Mouse (Mus musculus) cerebellum, adult (tissue): ENCODE results near the gene Guca1a.
"Not testable (repeated sequence)": the region's sequence is repeated elsewhere in the genome, so short reads cannot be mapped to it uniquely, and the experiment has no call there.

Source experiments
- ATAC-seq: cut with Nextera tagmentation; 2 replicates; pipeline ENCODE4 v1.9.2; 2017; ENCODE audit warnings: mild to moderate bottlenecking, moderate library complexity, mixed read lengths; ENCODE audit not compliant: insufficient number of reproducible peaks, low FRiP score, low TSS enrichment

The Guca1a gene

GRCm38 (mm10) chr17:47400451-47400850, at the start of gene Guca1a:
Gene Guca1a, minus strand, starts transcription at chr17:47400584.
- ATAC-seq: no peak

GRCm38 (mm10) chr17:47449432-47449831, 49.0 kb upstream of the Guca1a start:
- no peak for ATAC-seq

- ATAC-seq: no peak
Observed at GRCm38 (mm10) chr17:47448523-47449372, 48.4 kb upstream of the Guca1a start.

GRCm38 (mm10) chr17:47446561-47446960, 46.2 kb upstream of the Guca1a start:
- ATAC-seq: no peak

GRCm38 (mm10) chr17:47446025-47446424, 45.6 kb upstream of the Guca1a start:
- ATAC-seq: no peak

- ATAC-seq: no peak
Observed at GRCm38 (mm10) chr17:47445518-47445917, 45.1 kb upstream of the Guca1a start.

- no peak for ATAC-seq
Observed at GRCm38 (mm10) chr17:47444113-47444512, 43.7 kb upstream of the Guca1a start.

- ATAC-seq: no peak
Observed at GRCm38 (mm10) chr17:47442271-47442670, 41.9 kb upstream of the Guca1a start.

- ATAC-seq: no peak
Observed at GRCm38 (mm10) chr17:47441296-47442051, 41.1 kb upstream of the Guca1a start.

GRCm38 (mm10) chr17:47440359-47440890, 40.0 kb upstream of the Guca1a start:
- ATAC-seq: no peak

GRCm38 (mm10) chr17:47439396-47440028, 39.1 kb upstream of the Guca1a start:
- no peak for ATAC-seq

- ATAC-seq: no peak
Observed at GRCm38 (mm10) chr17:47438611-47439010, 38.2 kb upstream of the Guca1a start.

GRCm38 (mm10) chr17:47436907-47437547, 36.6 kb upstream of the Guca1a start, which contains the start of gene 1700001C19Rik:
Gene 1700001C19Rik, minus strand, starts transcription at chr17:47437376.
- no peak; the same call in 1 of the 2 replicates for ATAC-seq

- no peak for ATAC-seq
Observed at GRCm38 (mm10) chr17:47436156-47436906, 35.9 kb upstream of the Guca1a start, which contains the start of gene AI661453. Gene AI661453, plus strand, starts transcription at chr17:47436615.

GRCm38 (mm10) chr17:47430815-47431214, 30.4 kb upstream of the Guca1a start:
- ATAC-seq: no peak

- ATAC-seq: no peak
Observed at GRCm38 (mm10) chr17:47428831-47429304, 28.5 kb upstream of the Guca1a start.

GRCm38 (mm10) chr17:47427316-47427715, 26.9 kb upstream of the Guca1a start:
- no peak for ATAC-seq

- ATAC-seq: no peak
Observed at GRCm38 (mm10) chr17:47424186-47424585, 23.8 kb upstream of the Guca1a start.

GRCm38 (mm10) chr17:47422616-47423015, 22.2 kb upstream of the Guca1a start:
- ATAC-seq: not testable (repeated sequence)
